Mouse (Mus musculus): ENCODE data around the gene Gm21882. TPM values are rescaled to one million over a fixed set of nuclear protein-coding genes. Genes with fewer than 3 reads are reported as not detected.

Gene Gm21882
- not detected for polyA plus RNA-seq (2015; fragmentation: Illumina TruSeq; extraction: RNeasy Lipid Tissue Mini Kit (QIAGEN cat#74804); ENCODE audit: low read depth, low replicate concordance)

GRCm38 (mm10) chrY:40381423-40381822, at the start of gene Gm21882:
Gm21882 (minus strand) TSS chrY:40381523.

Other genes starting within 250 kb of the Gm21882 start
- not detected for gene Gm21865, start 64.6 kb downstream of the Gm21882 start, polyA plus RNA-seq (2015; fragmentation: Illumina TruSeq; extraction: RNeasy Lipid Tissue Mini Kit (QIAGEN cat#74804); ENCODE audit: low read depth, low replicate concordance)

Measured in brain, adult 10 weeks (tissue).